31 mouse cellular contexts compared by ENCODE assay signal in genomic region chr6:122531466-122532174, GRCm38 (mm10). TPM values are rescaled to one million over a fixed set of nuclear protein-coding genes. Genes with fewer than 3 reads are reported as not detected.
A peak's percentile ranks its signal among the peaks of the same experiment; 100 is the strongest.
DNase-seq lines count a peak whose midpoint lies in the region; ATAC-seq and TF ChIP-seq lines count a peak whose summit lies in the region.
"Had no signal": no experiment of that assay in that cellular context is flagged by ENCODE, and none has a peak within 500 bp of the region (broad histone marks: within the 10 kb centered on the region; RNA-seq: fewer than 3 reads in every experiment).

No protein-coding gene starts in this region.

- TF ChIP-seq POLR2A in embryonic fibroblast, embryonic 13.5 days (IDR thresholded peaks at IDR 0.05; ENCODE audit: low read depth, low read length), result no peak

- no peak overlapping the region for H3K4me3 ChIP-seq in kidney, embryonic 14.5 days (ENCODE audit: low read length)
- H3K4me3 ChIP-seq in embryonic fibroblast, embryonic 13.5 days (ENCODE audit: insufficient read depth, low read length), result no peak overlapping the region
- H3K4me3 ChIP-seq: heart, embryonic 10.5 days; intestine, embryonic 15.5 days; layer of hippocampus, adult 2 months; limb, embryonic 12.5 days; liver, embryonic 12.5 days; midbrain, embryonic 10.5 days; myocyte; neural tube, embryonic 13.5 days had no signal

- ATAC-seq in kidney, embryonic 14.5 days (ENCODE audit: low FRiP score, low TSS enrichment), result no peak
- ATAC-seq: forebrain, embryonic 14.5 days; hindbrain, embryonic 16.5 days; intestine, embryonic 15.5 days; liver, embryonic 12.5 days; midbrain, embryonic 16.5 days had no signal

- intact Hi-C loops in left cerebral cortex, postnatal 36 days (cut with DNase I), result no loop called here

- H3K4me2 ChIP-seq in kidney, embryonic 14.5 days (replicated peaks; ENCODE audit: low read depth, low read length), result no peak overlapping the region
- H3K4me2 ChIP-seq: intestine, embryonic 15.5 days; limb, embryonic 12.5 days; liver, embryonic 12.5 days; neural tube, embryonic 13.5 days had no signal

- H3K4me1 ChIP-seq in kidney, embryonic 14.5 days (ENCODE audit: control insufficient read depth, insufficient read depth, low read length), result 0 out of 2 replicates have a peak, but pooled peaks cover 3% of the 10 kb centered on the region
- peaks cover 7% of the 10 kb centered on the region; the same call in 1 of the 2 replicates for H3K4me1 ChIP-seq in embryonic fibroblast, embryonic 13.5 days (ENCODE audit: control insufficient read depth, insufficient read depth, low read length)
- H3K4me1 ChIP-seq: intestine, embryonic 15.5 days had no signal

- DNase-seq in kidney, adult 18-20 months, result no peak
- peak; percentile 25 for DNase-seq in ovary, adult 18-20 months (ENCODE audit: low spot score)
- no peak for DNase-seq in ovary, postnatal 36 days (ENCODE audit: low spot score)
- DNase-seq in cerebellum, postnatal 14 days, result no peak
- DNase-seq in left cerebral cortex, postnatal 36 days (ENCODE audit: low spot score in 2 of 2), result no peak
- DNase-seq: adrenal gland, postnatal 10 days; cerebellum, adult 8-10 months; gastrocnemius, postnatal 10 days; kidney, postnatal 14 days; lung, adult 2 months; lung, postnatal 4 days; right cerebral cortex, adult 18-20 months; right cerebral cortex, postnatal 4 days had no signal

- H3K27me3 ChIP-seq in kidney, embryonic 14.5 days (ENCODE audit: control insufficient read depth, insufficient read depth, low read length), result no peaks in the 10 kb centered on the region
- H3K27me3 ChIP-seq: intestine, embryonic 15.5 days; neural tube, embryonic 13.5 days had no signal

- no peak for TF ChIP-seq CTCF in embryonic fibroblast, embryonic 13.5 days (IDR thresholded peaks at IDR 0.05; ENCODE audit: borderline replicate concordance, insufficient read depth, low read length)

- H3K36me3 ChIP-seq in kidney, embryonic 14.5 days (ENCODE audit: control insufficient read depth, insufficient read depth, low read length), result no peaks in the 10 kb centered on the region
- H3K36me3 ChIP-seq: heart, embryonic 10.5 days; intestine, embryonic 15.5 days; limb, embryonic 12.5 days; liver, embryonic 12.5 days; midbrain, embryonic 10.5 days; neural tube, embryonic 13.5 days had no signal

- peak overlapping the region; percentile 17; the same call in 1 of the 2 replicates for H3K27ac ChIP-seq in kidney, embryonic 14.5 days (ENCODE audit: low read depth, low read length)
- H3K27ac ChIP-seq in embryonic fibroblast, embryonic 13.5 days (ENCODE audit: insufficient read depth, low read length), result peak overlapping the region; percentile 92
- H3K27ac ChIP-seq: heart, embryonic 10.5 days; intestine, embryonic 15.5 days; layer of hippocampus, adult 2 months; limb, embryonic 12.5 days; liver, embryonic 12.5 days; midbrain, embryonic 10.5 days; neural tube, embryonic 13.5 days had no signal

- H3K9me3 ChIP-seq in kidney, embryonic 14.5 days (ENCODE audit: control insufficient read depth, low read length), result no peaks in the 10 kb centered on the region
- H3K9me3 ChIP-seq: heart, embryonic 10.5 days; intestine, embryonic 15.5 days; limb, embryonic 12.5 days; liver, embryonic 12.5 days; midbrain, embryonic 10.5 days; neural tube, embryonic 13.5 days had no signal

- WGBS in kidney, embryonic 14.5 days, result 62% methylated on average over 8 of the region's 8 CpGs

- no peak overlapping the region for H3K9ac ChIP-seq in kidney, embryonic 14.5 days (ENCODE audit: low read depth, low read length)
- H3K9ac ChIP-seq: intestine, embryonic 15.5 days; limb, embryonic 12.5 days; liver, embryonic 12.5 days; neural tube, embryonic 13.5 days had no signal

RNA-seq across cellular contexts. Expression of gene Aicda, which starts 22.0 kb away (rescaled TPM):
- polyA plus RNA-seq in kidney, embryonic 14.5 days (2014; fragmentation: Nextera tagmentation; extraction: Ambion mirVana), result not detected in 2 replicates
- not detected in 2 replicates for polyA plus RNA-seq in embryonic fibroblast, embryonic 13.5 days (2011; ENCODE audit: insufficient read length, low read depth, missing spikeins)
- not detected for total RNA-seq in left cerebral cortex, postnatal 36 days (2021)
- total RNA-seq: adrenal gland, postnatal 10 days; gastrocnemius, postnatal 10 days; granulocyte monocyte progenitor cell, adult 5-6 weeks; hematopoietic stem cell, adult 5-6 weeks; layer of hippocampus, adult 2 months; layer of hippocampus, postnatal 25 days had no signal
- polyA plus RNA-seq: frontal cortex, adult 2 months; heart, embryonic 10.5 days; heart, embryonic 16.5 days; intestine, embryonic 15.5 days; liver, embryonic 12.5 days; lung, adult 2 months; midbrain, embryonic 10.5 days; myocyte had no signal

RNA-seq across cellular contexts. Expression of gene Mfap5, which starts 26.0 kb away (rescaled TPM):
- 10.4 and 12.8 TPM in 2 replicates for polyA plus RNA-seq in kidney, embryonic 14.5 days (2014; fragmentation: Nextera tagmentation; extraction: Ambion mirVana)
- 66.5 and 67.6 TPM in 2 replicates for polyA plus RNA-seq in embryonic fibroblast, embryonic 13.5 days (2011; ENCODE audit: insufficient read length, low read depth, missing spikeins)
- total RNA-seq in left cerebral cortex, postnatal 36 days (2021), result not detected
- total RNA-seq: granulocyte monocyte progenitor cell, adult 5-6 weeks; hematopoietic stem cell, adult 5-6 weeks; layer of hippocampus, adult 2 months had no signal

RNA-seq across cellular contexts. Expression of gene Rimklb, which starts 33.1 kb away (rescaled TPM):
- 19.9 and 23.2 TPM in 2 replicates for polyA plus RNA-seq in kidney, embryonic 14.5 days (2014; fragmentation: Nextera tagmentation; extraction: Ambion mirVana)
- polyA plus RNA-seq in embryonic fibroblast, embryonic 13.5 days (2011; ENCODE audit: insufficient read length, low read depth, missing spikeins), result 0.97 and 1.3 TPM in 2 replicates
- total RNA-seq in left cerebral cortex, postnatal 36 days (2021), result 10 to 100 TPM; 73.0 to 92.4 TPM
- total RNA-seq: granulocyte monocyte progenitor cell, adult 5-6 weeks; hematopoietic stem cell, adult 5-6 weeks had no signal
- polyA plus RNA-seq: myocyte had no signal
